Mouse (Mus musculus) frontal cortex, adult 2 months (tissue): ENCODE data around the gene B4galt7. TPM values are rescaled to one million over a fixed set of nuclear protein-coding genes. Genes with fewer than 3 reads are reported as not detected.
"Not testable (repeated sequence)": the region's sequence is repeated elsewhere in the genome, so short reads cannot be mapped to it uniquely, and the experiment has no call there.

Experiments
- DNase-seq, 2 experiments: peaks; one replicate each; pipeline ENCODE4 v3.0.0; 2022; ENCODE audit warnings: low spot score in 1 of 2; ENCODE audit errors: extremely low spot score in 1 of 2
- polyA plus RNA-seq: library from polyadenylated mRNA; depleted of rRNA; stranded (reverse); fragments of >200 nt; gene quantifications from 2 replicates; pipeline ENCODE4 v1.2.3, GENCODE M21; 2012; rRNA removed

Gene B4galt7
- polyA plus RNA-seq, result 30.3 and 33.1 TPM in 2 replicates

DNA sequence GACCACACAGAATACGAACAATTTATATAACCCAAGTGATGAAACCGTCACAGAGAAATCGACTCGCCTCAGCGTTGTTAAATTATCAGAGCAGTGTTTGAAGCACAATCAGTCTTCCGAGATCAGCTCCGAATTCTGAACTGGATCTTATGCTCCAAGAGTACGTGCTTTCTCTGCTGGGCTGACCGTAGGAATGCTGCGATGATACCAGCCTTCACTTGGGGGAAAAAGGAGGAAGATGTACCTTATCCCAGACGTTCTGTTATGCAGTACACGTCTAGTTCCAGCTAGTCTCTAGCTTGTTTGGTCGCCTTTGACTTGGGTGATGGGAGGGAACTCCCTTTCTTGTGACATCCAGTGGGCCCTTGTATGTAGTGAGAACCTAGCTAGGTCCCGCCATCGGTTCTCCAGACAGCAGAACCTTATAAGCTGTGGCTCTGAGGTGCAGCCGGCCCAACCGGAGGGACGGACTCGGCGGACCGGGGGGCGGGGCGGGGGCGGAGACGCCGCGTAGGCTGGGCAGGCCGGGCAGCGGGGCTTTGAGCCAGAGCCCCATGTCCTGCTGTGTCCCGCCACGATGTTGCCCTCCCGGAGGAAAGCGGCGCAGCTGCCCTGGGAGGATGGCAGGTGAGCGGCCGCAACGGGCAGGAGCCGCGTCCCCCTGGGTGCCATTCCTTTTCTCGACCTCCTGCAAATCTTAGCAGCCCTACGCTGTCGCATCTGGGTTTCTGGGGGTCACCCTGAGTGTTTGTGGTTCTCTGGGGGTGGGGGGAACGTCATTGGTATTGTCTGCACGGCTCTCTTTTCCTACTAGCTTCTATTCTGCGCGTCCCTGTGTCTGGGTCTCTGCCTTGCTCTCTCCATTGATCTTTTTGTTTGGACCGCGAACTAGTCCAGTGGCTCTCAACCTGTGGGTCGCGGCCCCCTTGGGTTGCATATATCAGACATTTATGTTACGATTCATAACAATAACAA is at the start of gene B4galt7:
TSS of gene B4galt7 (plus strand) at position 331 of the 975 bp plus-strand sequence.
- DNase-seq, result peak; percentile 52 to 88

DNA sequence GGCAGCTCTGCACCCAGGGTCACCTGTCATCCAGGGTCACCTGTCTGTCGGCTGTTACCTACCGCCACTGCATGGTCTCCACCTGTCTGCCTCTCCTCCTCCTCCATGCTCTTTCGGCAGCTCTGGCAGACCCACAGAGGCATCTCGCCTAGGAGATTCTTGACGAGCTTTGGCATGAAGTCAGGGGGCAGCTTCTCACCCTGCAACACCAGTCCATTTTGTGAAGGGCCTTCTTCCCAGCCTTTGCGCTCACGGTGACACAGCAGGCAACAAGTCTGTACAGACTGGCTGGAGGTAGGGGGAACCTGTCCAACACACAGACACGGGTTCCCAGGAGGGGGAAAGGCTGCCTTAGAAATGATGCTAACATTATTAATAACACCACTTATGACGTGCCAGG is 43.8 kb upstream of the B4galt7 start:
- no peak for DNase-seq

DNA sequence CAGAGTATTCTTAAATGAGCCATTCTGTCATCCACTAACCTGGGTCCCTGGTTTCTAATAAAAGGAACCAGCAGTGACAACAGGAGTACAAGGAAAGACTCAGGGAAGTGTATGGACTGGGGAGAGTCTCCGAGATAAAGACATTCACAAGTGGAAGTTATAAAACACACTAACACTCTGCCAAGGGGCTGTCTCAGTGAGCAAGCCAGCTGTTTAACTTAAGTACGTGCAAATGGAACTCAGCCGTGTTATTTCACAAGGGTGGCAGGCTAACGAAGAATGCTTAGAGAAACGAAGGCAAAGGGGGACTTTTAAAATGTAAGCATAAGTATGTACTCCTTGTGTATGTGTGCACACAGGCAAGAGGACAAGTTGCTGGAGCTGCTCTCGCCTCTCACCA is 42.2 kb upstream of the B4galt7 start:
- no peak for DNase-seq

GRCm38 (mm10) chr13:55563266-55563879 is 36.3 kb upstream of the B4galt7 start:
- DNase-seq, result no peak

DNA sequence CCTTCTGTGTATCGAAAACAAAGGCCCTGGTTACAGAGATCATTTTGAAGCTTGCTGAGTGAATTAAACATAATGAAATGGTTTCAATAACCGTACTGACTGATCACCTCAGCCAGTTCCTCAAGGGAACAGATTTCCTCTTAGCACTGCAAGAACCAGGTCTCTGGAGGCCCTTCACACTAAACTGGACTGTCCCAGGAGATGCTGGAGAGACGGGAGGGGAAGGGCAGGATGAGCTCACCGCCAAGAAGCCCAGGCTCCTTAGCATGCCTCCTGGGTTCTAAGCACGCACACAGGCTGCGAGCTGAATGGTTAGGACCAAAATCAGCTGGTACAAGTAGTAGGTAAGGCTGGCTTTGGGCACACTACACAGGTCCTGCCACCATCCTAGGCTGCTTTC is 32.7 kb upstream of the B4galt7 start:
- DNase-seq, result no peak

DNA sequence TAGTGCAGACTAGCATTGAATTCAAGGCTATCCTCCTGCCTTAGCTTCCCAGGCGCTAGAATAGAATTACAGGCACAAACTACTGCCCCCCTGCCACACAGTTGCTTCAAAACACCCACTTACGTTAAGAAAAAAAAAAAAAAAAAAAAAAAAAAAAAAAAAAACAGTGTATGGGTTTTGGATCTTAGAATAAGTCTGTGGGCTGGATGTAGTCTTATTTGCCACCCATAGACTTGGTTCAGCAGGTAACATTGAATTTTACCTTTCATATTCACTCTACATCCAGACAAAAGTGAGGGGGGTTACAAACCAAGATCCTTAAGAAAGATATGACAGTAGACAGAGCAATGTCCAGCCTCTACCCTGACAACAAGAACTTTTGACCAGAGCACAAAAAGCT is 31.7 kb upstream of the B4galt7 start:
- no peak for DNase-seq

DNA sequence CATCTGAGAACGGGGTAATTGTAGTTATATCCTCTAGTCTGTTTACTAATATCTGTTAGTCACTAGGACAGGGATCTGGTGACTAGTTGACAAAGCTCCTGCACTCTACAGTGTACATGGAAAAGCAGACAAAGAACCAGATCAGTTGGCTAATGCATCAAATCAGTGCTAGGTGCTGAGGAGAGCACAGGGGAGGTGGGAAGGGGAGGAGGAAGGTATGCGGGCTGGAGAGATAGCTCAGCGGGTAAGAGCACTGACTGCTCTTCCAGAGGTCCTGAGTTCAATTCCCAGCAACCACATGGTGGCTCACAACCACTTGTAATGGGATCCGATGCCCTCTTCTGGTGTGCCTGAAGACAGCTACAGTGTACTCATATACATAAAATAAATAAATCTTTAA is 31.2 kb upstream of the B4galt7 start:
- DNase-seq, result not testable (repeated sequence)

DNA sequence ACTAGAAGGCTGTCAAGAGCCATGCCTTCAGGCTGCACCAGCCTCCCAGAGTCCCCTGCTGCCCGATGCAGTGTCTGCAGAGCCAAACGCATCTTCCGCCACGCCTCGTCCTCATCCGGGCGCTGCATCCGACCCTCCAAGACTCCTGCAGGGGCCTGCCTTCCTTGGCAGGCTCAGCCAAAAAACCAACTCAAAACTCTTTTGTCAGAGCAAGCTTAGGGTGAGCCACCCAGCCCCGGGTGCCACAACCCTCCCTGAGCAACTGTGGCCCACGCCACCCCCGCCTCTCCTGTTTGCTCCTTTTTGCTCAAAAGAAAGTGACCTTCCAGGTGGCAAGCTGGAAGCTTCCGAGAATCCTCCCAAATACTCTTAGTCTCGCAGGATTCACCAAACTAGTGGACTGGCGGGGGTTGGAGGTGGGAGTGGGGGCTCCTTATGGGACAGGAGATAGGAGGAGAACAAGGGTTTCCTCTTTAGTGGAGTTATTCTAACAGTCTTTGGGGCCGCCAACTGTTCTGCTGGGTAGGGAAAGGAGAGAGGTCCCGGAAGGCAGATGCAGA is 29.9 kb upstream of the B4galt7 start:
- peak in 1 of 2 experiments; percentile 34 for DNase-seq

DNA sequence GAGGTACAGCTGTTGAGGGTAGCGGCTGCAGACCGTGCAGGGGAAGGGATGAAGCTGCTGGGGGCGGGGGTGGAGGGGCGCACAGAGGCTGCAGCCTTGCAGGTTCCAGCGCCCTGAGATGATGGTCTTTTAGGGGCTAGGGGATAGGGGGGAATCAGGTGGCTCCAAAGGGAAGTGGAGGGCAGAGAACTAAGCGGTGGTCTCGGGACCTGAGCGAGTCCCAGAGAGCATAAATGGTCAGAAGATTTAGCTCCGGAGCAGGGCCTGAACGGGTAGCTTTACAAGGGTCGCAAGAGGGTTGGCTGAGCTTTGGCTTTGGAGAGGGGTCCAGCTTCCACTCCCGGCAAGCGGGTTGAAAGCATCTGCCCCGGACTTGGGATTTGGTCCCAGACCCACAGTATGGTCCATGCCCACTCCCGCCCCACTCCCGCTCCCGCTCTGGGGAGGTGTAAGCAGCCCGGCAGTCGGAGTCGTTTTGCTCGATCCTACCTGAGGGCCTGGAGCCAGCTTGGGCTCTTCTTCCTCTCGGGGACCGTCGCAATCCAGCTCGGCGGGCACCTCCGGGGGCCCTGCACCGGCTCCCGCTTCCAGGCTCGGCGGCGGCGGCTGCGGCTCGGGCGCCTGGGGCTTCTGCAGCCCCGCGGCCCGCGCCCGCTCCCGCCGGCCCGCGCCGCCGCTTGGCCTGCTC is 29.3 kb upstream of the B4galt7 start:
- peak in 1 of 2 experiments; percentile 16 for DNase-seq

GRCm38 (mm10) chr13:55571027-55571751 is 28.5 kb upstream of the B4galt7 start, which contains the start of gene Fam193b:
Gene Fam193b, minus strand, starts transcription at chr13:55571120.
- peak; percentile 87 to 95 for DNase-seq

GRCm38 (mm10) chr13:55571977-55572376 is 27.7 kb upstream of the B4galt7 start:
- no peak for DNase-seq

- DNase-seq, result no peak
These were observed 26.3 kb upstream of the B4galt7 start, which contains the start of gene Tmed9 for GRCm38 (mm10) chr13:55573432-55573831. Gene Tmed9, plus strand, starts transcription at chr13:55573732.

DNA sequence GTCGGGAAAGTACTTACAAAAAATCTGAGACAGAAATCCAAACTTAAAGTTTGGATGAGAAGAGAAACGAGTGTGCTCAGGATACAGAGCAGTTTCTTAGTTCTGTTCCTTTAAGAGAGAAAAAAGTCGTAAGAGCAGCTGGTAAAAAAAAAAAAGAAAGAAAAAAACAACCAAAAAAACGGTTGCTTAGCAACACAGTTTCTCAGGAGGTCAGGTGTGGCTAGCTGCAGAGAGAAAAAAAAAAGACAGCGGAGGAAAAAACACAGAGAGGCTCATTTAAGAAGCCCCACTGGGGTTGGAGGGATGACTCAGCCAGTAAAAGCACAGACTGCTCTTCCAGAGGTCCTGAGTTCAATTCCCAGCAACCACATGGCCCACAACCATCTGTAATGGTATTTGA is 25.4 kb upstream of the B4galt7 start:
- DNase-seq, result no peak

DNA sequence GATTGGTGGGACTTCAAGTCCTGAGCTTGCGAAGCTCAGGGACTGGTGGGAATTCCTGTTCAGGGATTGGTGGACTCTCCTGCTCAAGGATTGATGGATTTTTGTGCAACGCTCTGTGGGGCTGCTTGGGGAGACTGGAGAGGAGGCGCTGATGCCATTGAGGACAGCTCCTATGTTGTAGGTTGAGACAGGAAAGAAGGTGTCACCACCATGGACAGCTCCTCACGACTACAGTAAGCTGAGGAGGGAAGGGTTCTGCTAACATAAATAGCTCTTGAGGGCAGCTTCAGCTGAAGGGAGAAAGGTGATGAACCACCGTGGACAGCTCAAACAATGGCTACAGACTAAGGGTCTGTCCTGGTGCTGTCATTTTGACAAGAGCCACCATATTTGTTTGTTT is 23.8 kb upstream of the B4galt7 start:
- DNase-seq, result no peak

DNA sequence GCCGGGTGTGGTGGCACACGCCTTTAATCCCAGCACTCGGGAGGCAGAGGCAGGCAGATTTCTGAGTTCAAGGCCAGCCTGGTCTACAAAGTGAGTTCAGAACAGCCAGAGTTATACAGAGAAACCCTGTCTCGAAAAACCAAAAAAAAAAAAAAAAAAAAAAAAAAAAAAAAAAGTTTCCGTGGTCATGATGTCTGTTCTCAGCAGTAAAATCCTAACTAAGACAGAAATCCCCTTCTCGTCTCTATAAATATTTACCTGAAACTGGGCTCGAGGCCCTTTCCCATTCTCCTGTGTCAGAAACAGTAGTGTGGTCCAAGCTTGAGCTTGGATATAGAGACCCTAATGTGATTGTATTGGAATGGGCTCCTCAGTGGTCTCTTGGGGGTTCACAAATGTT is 22.8 kb upstream of the B4galt7 start:
- DNase-seq, result not testable (repeated sequence)

DNA sequence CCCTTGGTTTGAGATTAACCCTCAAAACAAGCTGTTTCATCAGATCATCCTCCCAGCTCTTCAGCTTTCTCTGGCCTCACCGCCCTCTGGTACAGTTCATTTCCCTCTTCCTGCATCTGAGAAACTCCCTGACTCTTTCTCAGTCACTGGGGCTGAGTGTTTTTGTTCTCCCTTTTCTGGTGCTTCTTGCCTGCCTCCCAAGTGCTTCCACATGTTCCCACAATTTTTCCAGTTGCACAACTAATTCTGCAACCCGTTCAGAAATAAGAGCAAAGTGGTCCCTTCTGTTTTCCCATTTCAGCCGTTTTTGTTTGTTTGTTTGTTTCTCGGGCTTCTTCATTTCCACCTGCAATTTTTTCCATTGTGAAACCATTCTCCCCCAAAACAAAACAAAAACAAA is 21.6 kb upstream of the B4galt7 start:
- DNase-seq, result no peak

GRCm38 (mm10) chr13:55591961-55592490 is 7.7 kb upstream of the B4galt7 start:
- DNase-seq, result no peak

DNA sequence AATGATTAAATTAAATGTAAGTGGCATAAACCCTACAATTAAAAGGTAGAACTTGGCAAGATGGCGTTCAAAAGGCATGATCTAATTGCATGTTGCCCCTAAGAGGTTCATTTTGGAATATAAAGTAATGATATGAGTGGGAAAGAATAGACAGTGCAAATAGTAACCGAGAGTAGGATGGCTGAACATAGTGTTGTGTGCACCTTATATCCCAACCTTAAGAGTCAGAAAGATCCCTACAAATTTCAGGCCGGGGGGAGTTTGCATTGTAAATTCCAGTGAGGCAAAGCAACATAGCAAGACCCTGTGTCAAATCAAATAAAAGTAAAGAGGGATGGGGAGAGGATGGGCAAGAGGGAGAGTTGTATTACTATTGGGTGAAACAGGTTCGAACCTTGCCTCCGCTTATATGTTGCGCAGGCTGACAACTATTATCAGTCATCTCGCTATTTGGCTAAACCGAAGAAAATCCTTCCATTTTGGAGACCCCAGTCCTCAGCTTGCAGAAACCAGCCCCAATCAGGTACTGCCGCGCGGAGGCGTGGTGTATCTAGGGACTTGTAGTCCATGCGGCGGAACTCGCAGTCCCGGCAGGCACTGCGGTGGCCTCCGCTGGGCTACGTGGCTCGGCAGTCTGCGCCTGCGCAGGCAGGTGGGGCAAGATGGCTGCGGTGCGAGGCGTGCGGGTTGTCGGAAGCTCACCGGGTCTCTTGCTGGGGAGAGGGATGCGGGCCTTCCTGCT is 7.0 kb upstream of the B4galt7 start:
- peak; percentile 93 to 97 for DNase-seq

DNA sequence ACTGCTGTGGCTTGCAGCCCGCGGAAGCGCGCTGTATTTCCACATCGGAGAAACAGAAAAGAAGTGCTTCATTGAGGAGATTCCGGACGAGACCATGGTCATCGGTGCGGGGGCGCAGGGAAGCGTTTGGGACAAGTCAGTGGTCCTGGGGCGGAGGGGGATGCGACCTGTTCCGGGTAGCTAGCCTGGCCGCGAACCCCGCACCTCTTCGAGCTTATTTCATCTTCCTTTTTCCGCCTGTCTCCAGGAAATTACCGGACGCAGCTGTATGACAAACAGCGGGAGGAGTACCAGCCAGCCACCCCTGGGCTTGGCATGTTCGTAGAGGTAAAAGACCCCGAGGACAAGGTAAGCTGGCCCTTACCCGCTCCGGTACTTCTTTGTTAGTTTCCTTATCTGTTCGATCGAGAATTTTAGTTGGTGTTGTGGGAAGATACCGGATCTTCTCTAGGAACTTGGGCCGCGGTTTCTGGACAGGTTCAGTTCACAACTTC is 6.4 kb upstream of the B4galt7 start:
- no peak for DNase-seq
